Mouse (Mus musculus): ENCODE results near the gene Rims1. TPM values are rescaled to one million over a fixed set of nuclear protein-coding genes. Genes with fewer than 3 reads are reported as not detected.
A peak's percentile ranks its signal among the peaks of the same experiment; 100 is the strongest.

The Rims1 gene
- polyA plus RNA-seq, 1 experiment from 2014 or later: 3.2 TPM

DNA sequence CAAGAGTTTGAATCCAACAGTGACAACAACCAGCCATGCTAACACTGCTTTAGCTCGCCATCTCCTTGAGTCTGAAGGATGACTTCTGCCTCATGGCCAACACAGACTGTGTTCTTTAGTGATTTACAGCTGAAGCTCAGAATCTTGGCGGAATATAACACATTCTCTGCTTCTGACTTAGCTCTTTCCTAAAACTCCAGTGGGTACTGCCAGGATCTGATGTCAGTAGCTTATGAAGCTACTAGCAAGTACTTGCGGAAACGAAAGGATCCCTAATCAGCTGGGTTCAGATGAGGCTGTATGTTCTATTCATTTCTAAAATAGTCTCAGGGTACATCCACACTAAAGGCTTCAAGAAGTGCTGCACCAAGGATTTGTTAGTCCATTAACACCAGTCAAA is 290.7 kb downstream of the Rims1 start:
- no peaks in the 10 kb centered on the region for H3K4me1 ChIP-seq (ENCODE audit: control insufficient read depth, insufficient read depth, low read length)
- no peaks in the 10 kb centered on the region for H3K9me3 ChIP-seq (replicated peaks; ENCODE audit: control insufficient read depth, low read length)
- H3K36me3 ChIP-seq (ENCODE audit: control insufficient read depth, insufficient read depth, low read length): no peaks in the 10 kb centered on the region
- no peak overlapping the region for H3K27ac ChIP-seq (ENCODE audit: low read depth, low read length)
- DNase-seq (ENCODE audit: low spot score) (no peak), ATAC-seq (no peak)
- WGBS: 96% methylated on average over 4 of the region's 4 CpGs
- H3K4me3 ChIP-seq (ENCODE audit: low read depth, low read length): no peak overlapping the region
- no peak overlapping the region for H3K4me2 ChIP-seq (ENCODE audit: low read length)
- H3K9ac ChIP-seq (ENCODE audit: low read length): no peak overlapping the region
- no peaks in the 10 kb centered on the region for H3K27me3 ChIP-seq (replicated peaks; ENCODE audit: control insufficient read depth, insufficient read depth, low read length)

GRCm38 (mm10) chr1:22512421-22512820 is 293.4 kb downstream of the Rims1 start:
- H3K27me3 ChIP-seq (replicated peaks; ENCODE audit: control insufficient read depth, insufficient read depth, low read length): no peaks in the 10 kb centered on the region
- H3K9ac ChIP-seq (ENCODE audit: low read length): no peak overlapping the region
- no peaks in the 10 kb centered on the region for H3K9me3 ChIP-seq (replicated peaks; ENCODE audit: control insufficient read depth, low read length)
- H3K4me1 ChIP-seq (ENCODE audit: control insufficient read depth, insufficient read depth, low read length): peaks cover 3% of the 10 kb centered on the region; the same call in 1 of the 2 replicates
- 92% methylated on average over 16 of the region's 16 CpGs for WGBS
- DNase-seq (ENCODE audit: low spot score): no peak
- no peak overlapping the region for H3K4me3 ChIP-seq (ENCODE audit: low read depth, low read length)
- no peaks in the 10 kb centered on the region for H3K36me3 ChIP-seq (ENCODE audit: control insufficient read depth, insufficient read depth, low read length)
- no peak for ATAC-seq
- H3K4me2 ChIP-seq (ENCODE audit: low read length): no peak overlapping the region
- H3K27ac ChIP-seq (ENCODE audit: low read depth, low read length): no peak overlapping the region

DNA sequence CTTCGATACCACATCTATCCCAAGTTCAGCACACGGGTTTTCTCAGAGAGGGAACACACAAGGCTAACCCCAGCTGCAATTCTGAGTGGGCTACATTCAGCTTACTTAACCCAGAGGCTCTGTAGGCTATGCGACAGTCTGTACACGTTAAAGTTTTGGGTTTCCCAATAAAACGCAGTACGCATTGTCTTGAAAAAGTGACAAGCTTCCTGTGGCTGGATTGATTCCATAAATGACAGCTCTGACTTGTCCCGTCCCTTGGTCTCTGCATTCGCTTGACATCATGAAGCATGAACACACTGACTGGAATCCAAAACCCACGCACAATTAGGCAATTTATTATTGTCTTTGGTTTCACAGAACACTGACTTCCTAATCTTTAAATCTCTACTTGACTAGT is 294.2 kb downstream of the Rims1 start:
- ATAC-seq: no peak
- Histone ChIP-seq H3K36me3 (ENCODE audit: control insufficient read depth, insufficient read depth, low read length) (no peaks in the 10 kb centered on the region), H3K4me2 (ENCODE audit: low read length) (no peak overlapping the region), H3K9me3 (replicated peaks; ENCODE audit: control insufficient read depth, low read length) (no peaks in the 10 kb centered on the region), H3K27ac (ENCODE audit: low read depth, low read length) (no peak overlapping the region), H3K9ac (ENCODE audit: low read length) (no peak overlapping the region), H3K4me1 (ENCODE audit: control insufficient read depth, insufficient read depth, low read length) (peaks cover 3% of the 10 kb centered on the region; the same call in 1 of the 2 replicates), H3K27me3 (replicated peaks; ENCODE audit: control insufficient read depth, insufficient read depth, low read length) (no peaks in the 10 kb centered on the region), H3K4me3 (ENCODE audit: low read depth, low read length) (no peak overlapping the region)
- 82% methylated on average over 9 of the region's 9 CpGs for WGBS
- DNase-seq (ENCODE audit: low spot score): no peak

DNA sequence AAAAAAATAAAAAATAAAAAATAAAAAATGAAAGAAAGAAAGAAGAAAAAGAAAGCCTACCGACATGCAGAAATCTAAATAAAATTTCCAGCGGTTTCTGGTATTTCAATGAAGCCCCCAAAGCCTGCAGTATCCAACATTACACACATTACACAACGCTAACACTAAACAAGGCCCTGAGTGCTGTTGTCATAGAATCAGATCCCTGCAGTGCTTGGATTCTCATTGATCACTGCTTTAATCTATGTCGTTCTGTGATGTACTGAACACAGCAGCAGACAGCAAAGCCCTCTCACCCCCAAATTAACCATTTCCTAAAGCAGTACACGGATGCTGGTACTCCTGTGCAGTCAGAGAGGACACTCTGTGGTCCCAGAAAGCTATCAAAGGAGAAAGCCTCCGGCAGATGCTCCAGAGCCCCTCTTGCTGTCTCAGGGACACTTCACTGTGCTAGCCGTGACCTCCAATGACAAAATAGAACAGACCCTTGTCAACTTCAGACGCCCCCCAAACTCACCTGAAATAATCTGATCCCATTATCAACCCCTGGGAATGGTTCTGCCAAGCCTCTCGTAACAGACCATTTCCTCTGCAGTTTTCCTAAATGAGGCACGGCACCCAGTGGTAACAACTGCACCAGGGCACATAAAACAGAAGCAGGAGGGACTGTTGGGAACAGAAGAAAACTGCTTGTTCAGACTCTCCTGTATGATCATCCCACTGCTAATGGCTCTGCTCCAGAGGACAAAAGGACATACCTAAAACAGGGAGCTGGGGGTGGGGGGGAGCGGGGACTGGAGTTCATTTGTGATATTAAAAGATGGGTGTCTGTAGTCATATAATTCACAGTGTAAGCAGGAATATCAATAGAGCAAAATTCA is 296.8 kb downstream of the Rims1 start:
- H3K4me2 ChIP-seq (ENCODE audit: low read length): no peak overlapping the region
- H3K27me3 ChIP-seq (replicated peaks; ENCODE audit: control insufficient read depth, insufficient read depth, low read length): no peaks in the 10 kb centered on the region
- DNase-seq (ENCODE audit: low spot score) (peak; percentile 5), ATAC-seq (peak; percentile 23; the same call in 1 of the 2 replicates)
- H3K36me3 ChIP-seq (ENCODE audit: control insufficient read depth, insufficient read depth, low read length): no peaks in the 10 kb centered on the region
- H3K9me3 ChIP-seq (replicated peaks; ENCODE audit: control insufficient read depth, low read length): no peaks in the 10 kb centered on the region
- 60% methylated on average over 11 of the region's 11 CpGs for WGBS
- no peak overlapping the region for H3K9ac ChIP-seq (ENCODE audit: low read length)
- H3K4me3 ChIP-seq (ENCODE audit: low read depth, low read length): no peak overlapping the region
- H3K27ac ChIP-seq (ENCODE audit: low read depth, low read length): no peak overlapping the region; the same call in 1 of the 2 replicates
- H3K4me1 ChIP-seq (ENCODE audit: control insufficient read depth, insufficient read depth, low read length): peaks cover 3% of the 10 kb centered on the region; the same call in 1 of the 2 replicates

- no peak overlapping the region for H3K27ac ChIP-seq (ENCODE audit: low read depth, low read length)
- no peaks in the 10 kb centered on the region for H3K27me3 ChIP-seq (replicated peaks; ENCODE audit: control insufficient read depth, insufficient read depth, low read length)
- H3K4me1 ChIP-seq (ENCODE audit: control insufficient read depth, insufficient read depth, low read length): no peaks in the 10 kb centered on the region
- ATAC-seq (peak; percentile 72), DNase-seq (ENCODE audit: low spot score) (peak; percentile 73)
- WGBS: 48% methylated on average over 7 of the region's 7 CpGs
- no peaks in the 10 kb centered on the region for H3K9me3 ChIP-seq (replicated peaks; ENCODE audit: control insufficient read depth, low read length)
- H3K36me3 ChIP-seq (ENCODE audit: control insufficient read depth, insufficient read depth, low read length): no peaks in the 10 kb centered on the region
- no peak overlapping the region for H3K4me2 ChIP-seq (ENCODE audit: low read length)
- H3K9ac ChIP-seq (ENCODE audit: low read length): no peak overlapping the region
- H3K4me3 ChIP-seq (ENCODE audit: low read depth, low read length): no peak overlapping the region
These were observed 318.4 kb downstream of the Rims1 start for GRCm38 (mm10) chr1:22487270-22487864.

DNA sequence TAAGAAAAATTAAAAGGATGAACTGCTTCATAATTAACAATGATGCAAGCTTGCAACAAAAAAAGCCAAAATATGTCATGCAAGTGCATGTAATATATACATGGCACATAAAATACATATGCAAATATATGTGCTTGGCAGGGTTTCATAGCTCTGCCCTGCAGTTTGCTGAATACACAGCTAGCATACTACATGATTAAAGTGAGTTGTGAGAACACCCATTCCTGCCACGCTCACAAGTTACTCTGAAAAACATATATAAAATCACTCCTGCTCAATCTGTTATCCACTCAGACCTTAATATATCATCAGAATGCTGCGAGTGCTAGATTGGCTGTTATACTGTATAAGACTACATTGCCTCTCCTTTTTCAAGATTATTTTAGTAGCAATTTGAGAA is 329.6 kb downstream of the Rims1 start:
- Histone ChIP-seq H3K4me2 (ENCODE audit: low read length) (no peak overlapping the region), H3K4me3 (ENCODE audit: low read depth, low read length) (no peak overlapping the region), H3K27ac (ENCODE audit: low read depth, low read length) (no peak overlapping the region), H3K27me3 (replicated peaks; ENCODE audit: control insufficient read depth, insufficient read depth, low read length) (no peaks in the 10 kb centered on the region), H3K36me3 (ENCODE audit: control insufficient read depth, insufficient read depth, low read length) (no peaks in the 10 kb centered on the region), H3K9me3 (replicated peaks; ENCODE audit: control insufficient read depth, low read length) (no peaks in the 10 kb centered on the region), H3K4me1 (ENCODE audit: control insufficient read depth, insufficient read depth, low read length) (no peaks in the 10 kb centered on the region), H3K9ac (ENCODE audit: low read length) (no peak overlapping the region)
- DNase-seq (ENCODE audit: low spot score): peak; percentile 22
- ATAC-seq: peak; percentile 50; the same call in 1 of the 2 replicates
- 81% methylated on average over 2 of the region's 2 CpGs for WGBS

- Histone ChIP-seq H3K4me2 (ENCODE audit: low read length) (no peak overlapping the region), H3K4me1 (ENCODE audit: control insufficient read depth, insufficient read depth, low read length) (no peaks in the 10 kb centered on the region), H3K9me3 (replicated peaks; ENCODE audit: control insufficient read depth, low read length) (no peaks in the 10 kb centered on the region), H3K27ac (ENCODE audit: low read depth, low read length) (no peak overlapping the region), H3K27me3 (replicated peaks; ENCODE audit: control insufficient read depth, insufficient read depth, low read length) (no peaks in the 10 kb centered on the region), H3K36me3 (ENCODE audit: control insufficient read depth, insufficient read depth, low read length) (no peaks in the 10 kb centered on the region), H3K4me3 (ENCODE audit: low read depth, low read length) (no peak overlapping the region), H3K9ac (ENCODE audit: low read length) (no peak overlapping the region)
- no peak for DNase-seq (ENCODE audit: low spot score)
- 82% methylated on average over 3 of the region's 3 CpGs for WGBS
- ATAC-seq: no peak
These were observed 338.8 kb downstream of the Rims1 start for GRCm38 (mm10) chr1:22467033-22467432.

DNA sequence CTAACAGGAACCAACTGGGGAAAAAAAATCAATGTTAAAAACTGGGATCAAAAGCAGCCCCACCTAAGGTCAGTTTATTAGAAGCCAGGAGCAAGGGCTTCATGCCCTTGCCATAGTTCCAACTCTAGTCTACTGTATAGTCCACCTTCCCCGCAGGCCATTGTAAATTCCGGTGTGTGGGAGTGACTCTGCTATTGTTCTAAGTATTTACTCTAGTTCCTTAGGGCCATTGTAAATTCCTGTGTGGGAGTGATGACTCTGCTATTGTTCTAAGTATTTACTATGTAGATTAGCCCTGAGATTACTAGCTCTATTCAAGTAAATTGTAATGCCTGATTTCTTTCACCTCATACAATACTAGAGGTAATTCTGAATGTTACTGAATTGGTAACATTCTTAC is 339.2 kb downstream of the Rims1 start:
- no peaks in the 10 kb centered on the region for H3K27me3 ChIP-seq (replicated peaks; ENCODE audit: control insufficient read depth, insufficient read depth, low read length)
- ATAC-seq: no peak
- H3K9me3 ChIP-seq (replicated peaks; ENCODE audit: control insufficient read depth, low read length): no peaks in the 10 kb centered on the region
- no peak overlapping the region for H3K27ac ChIP-seq (ENCODE audit: low read depth, low read length)
- no peak overlapping the region for H3K9ac ChIP-seq (ENCODE audit: low read length)
- H3K36me3 ChIP-seq (ENCODE audit: control insufficient read depth, insufficient read depth, low read length): no peaks in the 10 kb centered on the region
- 31% methylated on average over 2 of the region's 2 CpGs for WGBS
- no peak for DNase-seq (ENCODE audit: low spot score)
- H3K4me2 ChIP-seq (ENCODE audit: low read length): no peak overlapping the region
- H3K4me3 ChIP-seq (ENCODE audit: low read depth, low read length): no peak overlapping the region
- no peaks in the 10 kb centered on the region for H3K4me1 ChIP-seq (ENCODE audit: control insufficient read depth, insufficient read depth, low read length)

- H3K9ac ChIP-seq (ENCODE audit: low read length): no peak overlapping the region
- DNase-seq (ENCODE audit: low spot score): no peak
- no peak overlapping the region for H3K27ac ChIP-seq (ENCODE audit: low read depth, low read length)
- no peak overlapping the region for H3K4me2 ChIP-seq (ENCODE audit: low read length)
- no peaks in the 10 kb centered on the region for H3K27me3 ChIP-seq (replicated peaks; ENCODE audit: control insufficient read depth, insufficient read depth, low read length)
- no peaks in the 10 kb centered on the region for H3K4me1 ChIP-seq (ENCODE audit: control insufficient read depth, insufficient read depth, low read length)
- no peaks in the 10 kb centered on the region for H3K9me3 ChIP-seq (replicated peaks; ENCODE audit: control insufficient read depth, low read length)
- 95% methylated on average over 2 of the region's 2 CpGs for WGBS
- H3K36me3 ChIP-seq (ENCODE audit: control insufficient read depth, insufficient read depth, low read length): no peaks in the 10 kb centered on the region
- ATAC-seq: no peak
- H3K4me3 ChIP-seq (ENCODE audit: low read depth, low read length): no peak overlapping the region
These were observed 381.8 kb downstream of the Rims1 start for GRCm38 (mm10) chr1:22424020-22424419.

Measured in forebrain, embryonic 14.5 days (tissue).